Mouse (Mus musculus): ENCODE results near the gene Cyb5d1. TPM values are rescaled to one million over a fixed set of nuclear protein-coding genes. Genes with fewer than 3 reads are reported as not detected.

Cyb5d1 gene
- polyA plus RNA-seq, 1 experiment = 26.6 TPM

DNA sequence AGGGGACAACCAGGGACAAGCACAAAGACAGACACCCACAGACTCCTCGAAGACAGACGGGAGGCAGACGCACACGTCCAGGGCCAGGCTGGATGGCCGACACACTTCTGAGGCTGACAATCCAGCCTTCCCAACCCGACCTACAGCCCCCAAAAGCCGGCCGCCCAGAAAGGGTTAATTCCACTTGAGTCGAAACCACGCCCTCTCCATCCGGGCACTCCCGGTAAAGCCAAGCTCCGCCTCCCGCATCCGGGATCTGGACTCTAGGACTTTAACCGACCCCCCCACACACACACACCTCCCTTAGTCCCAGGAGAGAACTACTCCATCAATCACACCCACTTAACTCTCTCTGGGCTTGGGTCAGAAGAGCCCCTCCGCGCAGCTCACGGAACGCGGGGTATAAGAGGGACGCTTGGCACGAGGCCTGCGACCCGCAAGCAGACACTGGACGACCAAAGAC, 15.7 kb upstream of the Cyb5d1 start:
- H3K4me3 ChIP-seq (ENCODE audit: insufficient read depth, low read depth, low read length) = peak overlapping the region; percentile 64
- under 1% methylated on average over 26 of the region's 26 CpGs for WGBS
- DNase-seq = peak; percentile 98
- H3K36me3 ChIP-seq (ENCODE audit: control insufficient read depth, insufficient read depth, low read length) = no peaks in the 10 kb centered on the region; the same call in 1 of the 2 replicates
- H3K4me1 ChIP-seq (ENCODE audit: control insufficient read depth, insufficient read depth, low read length) = peaks cover 38% of the 10 kb centered on the region
- H3K27me3 ChIP-seq (replicated peaks; ENCODE audit: control insufficient read depth, insufficient read depth, low read length) = no peaks in the 10 kb centered on the region
- TF ChIP-seq CTCF (conservative IDR thresholded peaks at IDR 0.05; ENCODE audit: insufficient read depth, insufficient read length, low read depth, low read length) (no peak), POLR2A (IDR thresholded peaks at IDR 0.05; ENCODE audit: low read depth, low read length) (peak; percentile 5)
- H3K27ac ChIP-seq (ENCODE audit: insufficient read depth, low read depth, low read length) = peak overlapping the region; percentile 95

DNA sequence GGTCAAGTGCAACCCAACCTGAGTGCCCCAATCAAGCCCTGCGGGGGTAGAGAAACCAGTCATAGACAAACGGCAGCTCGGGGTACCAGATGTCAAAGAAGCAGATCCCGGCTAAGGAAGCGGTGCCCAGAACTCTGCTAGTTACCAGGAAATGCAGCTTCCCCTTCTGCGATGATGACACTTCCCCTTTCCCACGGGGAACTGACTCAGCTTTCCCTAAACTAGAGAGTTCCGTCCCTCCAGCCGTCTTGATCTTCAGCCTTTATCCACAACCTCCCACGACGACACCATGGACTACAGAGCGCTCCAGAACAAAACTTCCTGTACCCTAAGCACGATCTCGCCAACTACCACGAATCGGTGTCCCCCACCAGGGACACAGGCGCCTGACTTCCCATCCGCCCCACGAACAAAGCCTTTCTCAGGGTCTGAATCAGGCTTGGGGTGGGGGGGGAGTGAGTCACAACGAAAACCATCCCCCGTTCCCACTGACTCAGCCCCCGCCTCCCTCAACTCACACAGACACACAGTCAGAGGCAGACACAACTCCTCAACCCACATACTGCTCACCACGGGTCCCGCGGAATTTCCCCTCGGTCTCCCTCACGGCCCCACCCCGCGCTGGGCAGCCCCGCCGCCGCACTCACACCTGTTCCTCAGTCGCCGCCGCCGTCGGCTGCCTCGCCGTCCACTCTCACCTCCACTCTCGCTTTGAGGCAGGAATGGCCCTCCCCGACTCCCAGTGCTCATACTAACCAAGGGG, 15.1 kb upstream of the Cyb5d1 start:
- peak overlapping the region; percentile 95 for H3K27ac ChIP-seq (ENCODE audit: insufficient read depth, low read depth, low read length)
- H3K4me1 ChIP-seq (ENCODE audit: control insufficient read depth, insufficient read depth, low read length) = peaks cover 38% of the 10 kb centered on the region
- no peaks in the 10 kb centered on the region; the same call in 1 of the 2 replicates for H3K36me3 ChIP-seq (ENCODE audit: control insufficient read depth, insufficient read depth, low read length)
- TF ChIP-seq POLR2A (IDR thresholded peaks at IDR 0.05; ENCODE audit: low read depth, low read length) (peak; percentile 3), CTCF (conservative IDR thresholded peaks at IDR 0.05; ENCODE audit: insufficient read depth, insufficient read length, low read depth, low read length) (no peak)
- H3K4me3 ChIP-seq (ENCODE audit: insufficient read depth, low read depth, low read length) = peak overlapping the region; percentile 64
- H3K27me3 ChIP-seq (replicated peaks; ENCODE audit: control insufficient read depth, insufficient read depth, low read length) = no peaks in the 10 kb centered on the region
- under 1% methylated on average over 41 of the region's 41 CpGs for WGBS
- peak; percentile 81 for DNase-seq

DNA sequence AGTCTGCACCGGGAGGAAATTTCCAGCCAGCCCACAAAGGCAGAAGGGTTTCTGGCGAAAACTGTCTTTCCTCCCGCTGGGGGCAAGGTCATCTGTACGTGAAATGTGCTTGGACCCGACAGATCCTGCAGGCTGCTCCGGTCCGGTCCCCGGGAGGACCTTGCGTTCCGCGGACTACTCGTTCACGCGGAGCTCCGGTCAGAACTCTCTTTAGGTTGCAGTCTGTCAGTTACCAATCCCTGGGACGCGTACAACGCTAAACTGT, 14.5 kb upstream of the Cyb5d1 start:
- TF ChIP-seq CTCF (conservative IDR thresholded peaks at IDR 0.05; ENCODE audit: insufficient read depth, insufficient read length, low read depth, low read length) (no peak), POLR2A (IDR thresholded peaks at IDR 0.05; ENCODE audit: low read depth, low read length) (no peak)
- peak overlapping the region; percentile 95 for H3K27ac ChIP-seq (ENCODE audit: insufficient read depth, low read depth, low read length)
- DNase-seq = no peak
- WGBS = under 1% methylated on average over 18 of the region's 18 CpGs
- H3K27me3 ChIP-seq (replicated peaks; ENCODE audit: control insufficient read depth, insufficient read depth, low read length) = no peaks in the 10 kb centered on the region
- H3K4me1 ChIP-seq (ENCODE audit: control insufficient read depth, insufficient read depth, low read length) = peaks cover 38% of the 10 kb centered on the region
- peak overlapping the region; percentile 64 for H3K4me3 ChIP-seq (ENCODE audit: insufficient read depth, low read depth, low read length)
- peaks cover 2% of the 10 kb centered on the region; the same call in 1 of the 2 replicates for H3K36me3 ChIP-seq (ENCODE audit: control insufficient read depth, insufficient read depth, low read length)

DNA sequence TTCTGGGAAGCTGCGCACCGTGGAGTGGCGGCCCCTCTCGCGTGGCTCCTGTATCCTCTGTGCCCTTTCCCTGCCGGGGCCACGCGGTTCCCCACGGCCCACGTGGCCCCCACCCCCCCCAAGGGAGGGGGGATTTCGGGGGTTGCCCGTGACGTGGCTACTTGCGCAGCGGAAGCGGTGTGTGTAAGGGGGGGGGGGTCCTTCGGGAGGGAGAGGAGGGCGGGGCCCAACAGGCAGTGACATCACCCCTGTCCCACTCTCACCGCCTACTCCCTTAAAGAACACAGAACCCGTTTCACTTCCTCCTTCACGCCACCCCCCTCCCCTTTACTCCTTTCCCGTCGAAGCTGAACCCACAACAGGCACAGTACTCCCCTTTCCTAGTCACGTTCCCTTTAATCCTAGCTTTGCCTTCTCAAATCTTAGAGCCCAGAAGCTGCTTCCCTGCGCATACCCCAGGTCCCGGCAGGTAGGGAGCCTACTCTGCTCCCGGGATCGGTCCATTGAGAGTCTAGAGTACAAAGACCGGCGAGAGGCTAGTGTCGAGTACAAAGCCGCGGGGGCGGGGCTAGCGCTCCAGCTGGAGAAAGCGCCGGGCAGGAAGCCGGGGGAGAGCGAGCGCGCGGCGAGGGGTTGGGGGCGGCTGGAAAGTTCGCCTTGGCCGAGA, 14.1 kb upstream of the Cyb5d1 start:
- peak; percentile 95 for DNase-seq
- no peak for TF ChIP-seq POLR2A (IDR thresholded peaks at IDR 0.05; ENCODE audit: low read depth, low read length)
- no peak for TF ChIP-seq CTCF (conservative IDR thresholded peaks at IDR 0.05; ENCODE audit: insufficient read depth, insufficient read length, low read depth, low read length)
- Histone ChIP-seq H3K4me3 (ENCODE audit: insufficient read depth, low read depth, low read length) (peak overlapping the region; percentile 64), H3K27me3 (replicated peaks; ENCODE audit: control insufficient read depth, insufficient read depth, low read length) (no peaks in the 10 kb centered on the region), H3K4me1 (ENCODE audit: control insufficient read depth, insufficient read depth, low read length) (peaks cover 37% of the 10 kb centered on the region), H3K36me3 (ENCODE audit: control insufficient read depth, insufficient read depth, low read length) (peaks cover 2% of the 10 kb centered on the region; the same call in 1 of the 2 replicates), H3K27ac (ENCODE audit: insufficient read depth, low read depth, low read length) (peak overlapping the region; percentile 95)
- 1% methylated on average over 43 of the region's 46 CpGs for WGBS

DNA sequence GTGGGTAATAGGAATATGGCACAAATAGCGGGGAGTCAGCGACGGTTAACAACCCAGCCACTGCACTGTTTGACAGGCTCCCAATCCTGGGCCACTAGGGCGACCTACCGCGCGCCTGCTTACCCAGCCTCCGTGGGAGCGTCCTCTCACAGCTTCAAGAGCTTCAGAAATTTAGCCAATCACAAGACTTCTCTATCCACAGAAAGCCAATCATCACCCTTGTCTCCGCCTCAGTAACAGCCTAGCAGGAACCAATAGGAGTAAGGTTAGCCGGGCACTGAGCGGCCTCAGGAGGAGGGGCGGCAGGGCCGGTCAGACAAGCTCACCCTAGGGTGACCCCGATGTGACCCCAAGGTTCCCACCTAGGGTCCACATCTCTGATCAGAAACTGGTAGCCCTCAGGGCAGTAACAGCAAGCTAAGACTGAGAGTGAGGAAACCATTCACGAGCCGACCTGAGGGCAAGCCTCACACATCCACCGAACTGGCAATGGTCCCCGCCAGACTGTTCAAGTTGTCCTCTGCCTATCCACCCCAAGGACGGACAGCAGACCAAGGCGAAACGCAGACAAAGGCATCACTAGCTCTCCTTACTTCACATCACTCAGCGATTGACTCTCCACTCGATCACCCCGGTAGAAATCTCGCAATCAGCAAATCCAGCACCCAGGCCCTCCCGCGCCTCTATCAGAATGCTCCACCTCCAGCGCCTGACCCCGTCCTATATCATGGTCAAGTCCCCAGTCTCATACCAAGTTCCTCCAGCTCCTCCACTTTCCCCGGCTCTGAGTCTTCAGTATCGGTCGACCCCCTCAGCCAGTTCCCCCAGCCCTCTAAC, 13.3 kb upstream of the Cyb5d1 start:
- DNase-seq = peak; percentile 97
- Histone ChIP-seq H3K4me1 (ENCODE audit: control insufficient read depth, insufficient read depth, low read length) (peaks cover 29% of the 10 kb centered on the region), H3K27me3 (replicated peaks; ENCODE audit: control insufficient read depth, insufficient read depth, low read length) (no peaks in the 10 kb centered on the region), H3K36me3 (ENCODE audit: control insufficient read depth, insufficient read depth, low read length) (peaks cover 2% of the 10 kb centered on the region; the same call in 1 of the 2 replicates), H3K27ac (ENCODE audit: insufficient read depth, low read depth, low read length) (peak overlapping the region; percentile 88), H3K4me3 (ENCODE audit: insufficient read depth, low read depth, low read length) (peak overlapping the region; percentile 64)
- under 1% methylated on average over 33 of the region's 33 CpGs for WGBS
- TF ChIP-seq CTCF (conservative IDR thresholded peaks at IDR 0.05; ENCODE audit: insufficient read depth, insufficient read length, low read depth, low read length) (0 out of 2 replicates have a peak, but pooled peaks have one; percentile 24), POLR2A (IDR thresholded peaks at IDR 0.05; ENCODE audit: low read depth, low read length) (peak; percentile 30)

- no peak overlapping the region for H3K27ac ChIP-seq (ENCODE audit: insufficient read depth, low read depth, low read length)
- H3K27me3 ChIP-seq (replicated peaks; ENCODE audit: control insufficient read depth, insufficient read depth, low read length) = no peaks in the 10 kb centered on the region
- DNase-seq = no peak
- peaks cover 5% of the 10 kb centered on the region; the same call in 1 of the 2 replicates for H3K36me3 ChIP-seq (ENCODE audit: control insufficient read depth, insufficient read depth, low read length)
- TF ChIP-seq POLR2A (IDR thresholded peaks at IDR 0.05; ENCODE audit: low read depth, low read length) = no peak
- no peak for TF ChIP-seq CTCF (conservative IDR thresholded peaks at IDR 0.05; ENCODE audit: insufficient read depth, insufficient read length, low read depth, low read length)
- H3K4me3 ChIP-seq (ENCODE audit: insufficient read depth, low read depth, low read length) = no peak overlapping the region
- whole genome bisulfite sequencing = 74% methylated on average over 4 of the region's 4 CpGs
- H3K4me1 ChIP-seq (ENCODE audit: control insufficient read depth, insufficient read depth, low read length) = peaks cover 20% of the 10 kb centered on the region; the same call in 1 of the 2 replicates
Observed at GRCm38 (mm10) chr11:69407724-69408004, 12.2 kb upstream of the Cyb5d1 start.
